Mouse (Mus musculus) forelimb bud, embryonic 11.5 days (tissue): ENCODE measurements at regions not wholly inside any gene's neighbourhood (a gene's known extent, or its start where the extent isn't known, plus 50 kb on each side); places are given as distances from the start of the nearest gene placed in this dataset.

Source experiments
- DNase-seq: peaks from one replicate; pipeline ENCODE4 v3.0.0-alpha.2; 2012; ENCODE audit warnings: low read depth, low spot score

- no peak for DNase-seq
Measured at GRCm38 (mm10) chr3:113105979-113106378, 152.7 kb downstream of the Amy2a5 start.

DNA sequence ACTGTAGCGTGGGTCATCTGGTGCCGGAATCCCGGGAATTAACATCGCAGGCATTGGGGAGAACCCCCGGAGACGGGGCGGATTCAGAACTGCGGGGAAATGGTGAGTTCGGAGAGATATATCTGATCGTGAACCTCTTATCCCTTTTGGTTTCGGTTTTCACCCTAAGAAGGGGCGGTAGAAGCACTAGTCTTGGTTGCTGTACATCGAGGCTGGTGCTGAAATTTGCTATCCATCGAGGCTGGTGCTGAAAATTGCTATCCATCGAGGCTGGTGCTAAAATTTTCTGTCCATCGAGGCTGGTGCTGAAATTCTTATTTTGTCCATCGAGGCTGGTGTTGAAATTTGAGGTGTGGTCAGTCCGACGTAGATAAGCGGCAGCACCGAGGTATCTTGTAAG is 167.8 kb downstream of the Amy2a5 start:
- peak; percentile 8 for DNase-seq

GRCm38 (mm10) chr3:113080704-113081103 is 177.9 kb downstream of the Amy2a5 start:
- DNase-seq, result peak; percentile 57
